Mouse (Mus musculus): ENCODE results near the gene Ttc25. TPM values are rescaled to one million over a fixed set of nuclear protein-coding genes. Genes with fewer than 3 reads are reported as not detected.

Gene Ttc25
- polyA plus RNA-seq, 1 experiment from 2014 or later: 1.5 TPM

DNA sequence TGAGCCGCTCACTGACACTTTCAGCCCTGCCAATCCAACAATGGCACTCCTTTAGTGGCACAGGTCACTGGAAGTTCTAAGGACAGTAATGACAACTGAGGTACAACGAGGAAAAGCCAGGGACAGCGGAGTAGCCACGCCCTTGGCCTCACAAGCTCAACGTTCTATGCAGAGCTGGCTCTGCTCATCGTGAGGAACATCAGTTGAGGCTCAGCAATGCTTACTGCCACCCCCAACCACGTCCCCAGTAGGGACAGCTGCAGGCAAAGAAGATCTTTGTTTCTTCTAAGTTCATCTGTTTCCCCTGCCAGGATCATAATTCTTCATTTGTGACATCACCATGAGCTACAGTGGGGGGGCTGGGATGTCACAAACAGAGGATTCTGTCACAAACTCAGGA is 49.2 kb downstream of the Ttc25 start:
- WGBS: 87% methylated on average over 7 of the region's 7 CpGs
- peaks cover 84% of the 10 kb centered on the region for H3K36me3 ChIP-seq

DNA sequence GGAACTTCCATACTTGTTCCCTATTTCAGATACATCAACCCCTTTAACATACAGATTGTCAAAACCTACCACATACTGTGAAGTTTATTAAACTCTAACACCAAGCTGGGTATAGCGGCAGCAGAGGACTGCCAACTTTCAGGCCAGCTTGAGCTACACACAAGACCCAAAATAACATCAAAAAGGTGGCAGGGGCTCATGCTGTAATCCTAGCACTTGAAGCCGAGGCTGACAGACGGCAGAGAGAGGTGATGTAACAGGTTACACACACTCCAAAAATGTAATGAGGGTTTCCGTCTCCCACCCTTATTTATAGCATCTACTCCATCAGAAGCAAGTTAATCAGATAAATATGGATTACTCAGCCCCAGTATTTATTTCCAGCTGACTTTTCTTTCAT is 50.1 kb downstream of the Ttc25 start:
- 87% methylated on average over 4 of the region's 4 CpGs for WGBS
- ATAC-seq (ENCODE audit: low FRiP score, low read depth): no peak
- H3K4me2 ChIP-seq (replicated peaks): no peak overlapping the region
- H3K27ac ChIP-seq: no peak overlapping the region
- no peak overlapping the region for H3K9ac ChIP-seq
- no peaks in the 10 kb centered on the region for H3K9me3 ChIP-seq
- no peaks in the 10 kb centered on the region for H3K4me1 ChIP-seq
- H3K27me3 ChIP-seq (replicated peaks): no peaks in the 10 kb centered on the region
- H3K4me3 ChIP-seq: no peak overlapping the region
- H3K36me3 ChIP-seq: peaks cover 85% of the 10 kb centered on the region

More for the DNA sequence above, 49.2 kb downstream of the Ttc25 start:
- Histone ChIP-seq H3K9ac (no peak overlapping the region), H3K4me3 (no peak overlapping the region), H3K27ac (no peak overlapping the region), H3K9me3 (no peaks in the 10 kb centered on the region), H3K27me3 (replicated peaks) (no peaks in the 10 kb centered on the region), H3K4me2 (replicated peaks) (no peak overlapping the region), H3K4me1 (no peaks in the 10 kb centered on the region)
- no peak for ATAC-seq (ENCODE audit: low FRiP score, low read depth)

DNA sequence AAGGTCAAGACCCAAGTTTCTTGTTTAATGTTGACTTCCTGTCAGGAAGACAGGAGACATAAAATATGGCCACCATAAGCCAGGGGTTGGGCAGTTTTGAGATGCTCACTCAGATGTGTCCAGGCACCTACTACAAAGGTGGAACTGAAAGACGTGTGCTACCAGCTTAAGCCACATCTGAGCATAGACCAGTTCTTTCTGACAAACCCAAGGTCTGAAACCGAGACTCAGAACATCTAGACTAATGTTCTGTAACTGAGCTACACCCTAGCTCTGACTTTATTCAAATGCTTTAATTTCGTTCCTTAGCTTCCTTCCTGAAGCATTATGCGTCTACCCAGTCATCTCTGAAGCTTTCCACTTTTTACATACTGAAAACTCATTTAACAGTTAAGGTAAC is 52.7 kb downstream of the Ttc25 start:
- Histone ChIP-seq H3K4me3 (no peak overlapping the region), H3K27ac (no peak overlapping the region), H3K9me3 (no peaks in the 10 kb centered on the region), H3K27me3 (replicated peaks) (no peaks in the 10 kb centered on the region), H3K9ac (no peak overlapping the region), H3K4me1 (no peaks in the 10 kb centered on the region), H3K4me2 (replicated peaks) (no peak overlapping the region), H3K36me3 (peaks cover 71% of the 10 kb centered on the region)
- ATAC-seq (ENCODE audit: low FRiP score, low read depth): no peak
- WGBS: 92% methylated on average over 4 of the region's 4 CpGs

DNA sequence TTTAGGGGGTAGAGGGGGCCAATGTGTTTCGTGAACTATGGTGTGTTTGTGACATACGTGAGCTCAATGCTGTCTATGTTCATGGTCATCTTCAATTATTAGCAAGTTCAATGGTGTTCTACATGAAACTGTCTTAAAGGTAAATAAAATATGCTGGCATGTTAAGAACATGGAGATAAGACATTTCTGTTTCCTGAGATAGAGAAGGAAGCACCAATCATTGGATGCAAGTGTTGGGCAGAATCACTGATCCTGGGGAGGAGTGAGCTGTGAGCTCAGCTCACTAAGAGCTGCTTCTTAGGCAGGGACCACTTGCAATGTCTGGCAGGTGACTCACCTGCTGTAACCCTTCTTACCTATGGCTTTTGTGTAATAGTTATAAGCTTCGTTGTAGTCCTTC is 56.0 kb downstream of the Ttc25 start:
- WGBS: 96% methylated on average over 3 of the region's 3 CpGs
- H3K4me3 ChIP-seq: no peak overlapping the region
- peaks cover 3% of the 10 kb centered on the region; the same call in 1 of the 2 replicates for H3K4me1 ChIP-seq
- H3K9me3 ChIP-seq: no peaks in the 10 kb centered on the region
- H3K9ac ChIP-seq: no peak overlapping the region
- no peak for ATAC-seq (ENCODE audit: low FRiP score, low read depth)
- H3K4me2 ChIP-seq (replicated peaks): no peak overlapping the region
- peaks cover 52% of the 10 kb centered on the region for H3K36me3 ChIP-seq
- no peak overlapping the region for H3K27ac ChIP-seq
- H3K27me3 ChIP-seq (replicated peaks): no peaks in the 10 kb centered on the region

DNA sequence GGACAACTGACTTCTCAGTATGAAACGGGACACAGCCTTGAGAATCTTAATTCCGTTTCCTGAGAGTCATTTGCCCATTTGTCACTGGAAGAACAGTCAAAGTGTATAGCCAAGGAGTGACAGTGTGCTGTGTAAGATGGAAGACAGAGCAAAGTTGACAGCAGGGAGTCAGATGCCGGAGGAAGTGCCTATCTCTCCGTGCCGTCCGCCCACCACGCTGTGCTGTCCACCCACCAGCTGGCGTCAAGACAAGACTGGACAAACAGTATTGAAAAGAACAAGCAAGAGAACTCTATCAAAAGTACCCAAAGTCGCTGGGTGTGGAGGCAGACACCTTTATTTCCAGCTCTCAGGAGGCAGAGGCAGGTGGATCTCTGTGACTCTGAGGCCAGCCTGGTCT is 57.7 kb downstream of the Ttc25 start:
- Histone ChIP-seq H3K4me3 (no peak overlapping the region), H3K9me3 (no peaks in the 10 kb centered on the region), H3K36me3 (peaks cover 37% of the 10 kb centered on the region), H3K9ac (no peak overlapping the region), H3K27me3 (replicated peaks) (no peaks in the 10 kb centered on the region), H3K4me1 (peaks cover 3% of the 10 kb centered on the region; the same call in 1 of the 2 replicates), H3K4me2 (replicated peaks) (no peak overlapping the region), H3K27ac (no peak overlapping the region)
- WGBS: 91% methylated on average over 9 of the region's 9 CpGs
- no peak for ATAC-seq (ENCODE audit: low FRiP score, low read depth)

DNA sequence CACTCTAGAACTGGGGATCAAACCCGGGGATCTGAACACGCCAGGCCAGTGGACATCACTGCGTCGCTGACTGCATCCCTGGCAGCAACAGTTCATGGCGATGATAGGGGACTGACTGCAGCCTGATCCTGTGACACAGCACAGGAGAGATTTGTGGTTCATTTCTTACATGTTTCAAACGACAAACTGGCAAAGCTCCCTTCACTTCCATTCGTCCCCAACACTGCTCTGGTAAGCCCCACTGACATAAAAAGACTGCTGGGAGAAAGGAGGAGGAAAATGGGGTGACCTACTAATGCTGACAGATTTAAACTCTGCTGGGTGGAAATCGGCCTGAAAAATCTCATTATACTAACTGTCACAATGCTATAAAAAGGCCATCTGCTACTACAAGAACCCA is 58.4 kb downstream of the Ttc25 start:
- Histone ChIP-seq H3K9ac (no peak overlapping the region), H3K9me3 (no peaks in the 10 kb centered on the region), H3K4me1 (peaks cover 3% of the 10 kb centered on the region; the same call in 1 of the 2 replicates), H3K27me3 (replicated peaks) (no peaks in the 10 kb centered on the region), H3K36me3 (peaks cover 33% of the 10 kb centered on the region), H3K4me2 (replicated peaks) (no peak overlapping the region), H3K27ac (no peak overlapping the region), H3K4me3 (no peak overlapping the region)
- WGBS: 86% methylated on average over 8 of the region's 8 CpGs
- ATAC-seq (ENCODE audit: low FRiP score, low read depth): no peak

DNA sequence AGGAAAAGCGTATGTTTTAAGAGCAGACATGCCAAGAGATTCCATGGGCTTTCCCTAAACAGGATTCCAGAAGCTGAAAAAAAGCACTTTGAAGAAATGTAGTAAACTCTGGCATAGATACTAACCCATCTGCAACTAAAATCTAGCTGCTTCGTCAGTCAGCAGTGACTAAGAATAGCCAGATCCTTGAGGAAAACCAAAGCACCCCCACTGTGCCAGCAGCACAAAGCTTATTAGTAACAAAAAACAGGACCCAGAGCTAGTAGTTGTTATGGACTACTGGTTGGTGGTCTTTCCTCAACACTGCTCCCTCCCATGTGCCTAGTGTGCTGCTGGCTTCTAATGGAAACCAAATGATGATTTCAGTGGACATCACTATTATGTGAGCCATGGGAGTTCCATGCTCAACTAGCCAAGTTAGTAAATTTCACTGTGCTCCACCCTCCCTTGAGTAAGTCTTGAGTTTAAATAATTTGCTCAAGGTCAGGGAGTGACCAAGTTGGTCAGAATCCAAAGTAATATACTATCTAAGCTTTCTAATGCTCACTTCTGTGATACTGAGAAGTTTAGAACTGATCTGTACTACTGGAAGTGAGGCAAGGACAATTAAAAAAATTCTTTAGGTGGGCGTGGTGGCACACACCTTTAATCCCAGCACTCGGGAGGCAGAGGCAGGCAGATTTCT is 59.1 kb downstream of the Ttc25 start:
- no peak overlapping the region for H3K4me2 ChIP-seq (replicated peaks)
- H3K9me3 ChIP-seq: no peaks in the 10 kb centered on the region
- 87% methylated on average over 4 of the region's 4 CpGs for WGBS
- peaks cover 3% of the 10 kb centered on the region; the same call in 1 of the 2 replicates for H3K4me1 ChIP-seq
- no peaks in the 10 kb centered on the region for H3K27me3 ChIP-seq (replicated peaks)
- ATAC-seq (ENCODE audit: low FRiP score, low read depth): no peak
- H3K36me3 ChIP-seq: peaks cover 27% of the 10 kb centered on the region
- H3K9ac ChIP-seq: no peak overlapping the region
- no peak overlapping the region for H3K27ac ChIP-seq
- no peak overlapping the region for H3K4me3 ChIP-seq

DNA sequence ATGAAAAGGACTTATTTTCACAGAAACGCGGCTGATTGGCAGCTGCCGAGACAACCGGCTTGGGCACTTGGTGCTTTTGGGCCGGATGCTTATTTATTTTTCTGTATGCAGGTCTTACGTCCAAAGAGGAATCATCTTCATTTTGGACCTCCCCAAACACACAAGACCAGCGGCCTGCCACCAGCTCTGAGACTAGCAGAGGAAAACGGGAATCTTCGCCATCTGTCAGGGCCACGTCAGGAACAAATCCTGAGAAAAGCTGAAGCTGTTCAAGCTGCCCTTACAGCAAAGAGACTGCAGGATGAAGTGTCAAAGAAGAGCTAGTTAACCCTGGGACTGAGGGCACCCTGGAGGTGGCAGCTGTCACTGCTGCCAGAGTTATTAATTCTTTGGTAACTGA is 60.0 kb downstream of the Ttc25 start:
- no peak overlapping the region for H3K4me2 ChIP-seq (replicated peaks)
- 86% methylated on average over 10 of the region's 10 CpGs for WGBS
- H3K27me3 ChIP-seq (replicated peaks): no peaks in the 10 kb centered on the region
- peaks cover 3% of the 10 kb centered on the region; the same call in 1 of the 2 replicates for H3K4me1 ChIP-seq
- H3K36me3 ChIP-seq: peaks cover 18% of the 10 kb centered on the region
- no peak overlapping the region for H3K27ac ChIP-seq
- H3K9me3 ChIP-seq: no peaks in the 10 kb centered on the region
- ATAC-seq (ENCODE audit: low FRiP score, low read depth): no peak
- no peak overlapping the region for H3K9ac ChIP-seq
- H3K4me3 ChIP-seq: no peak overlapping the region

DNA sequence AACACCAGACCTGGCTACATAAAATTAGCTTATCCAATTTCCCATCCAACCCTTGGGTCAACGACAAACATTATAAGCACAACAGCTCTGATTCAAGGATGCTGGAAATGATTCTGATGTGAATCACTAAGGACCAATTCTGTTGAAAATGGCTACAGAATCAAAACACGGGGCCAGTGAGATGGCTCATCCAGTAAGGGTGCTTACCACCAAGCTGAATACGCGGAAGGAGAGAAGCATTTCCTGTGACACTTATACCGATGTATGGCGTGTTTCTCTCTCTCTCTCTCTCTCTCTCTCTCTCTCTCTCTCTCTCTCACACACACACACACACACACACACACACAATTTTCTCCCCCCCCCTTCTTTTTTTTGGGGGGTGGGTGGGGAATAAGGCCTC is 61.7 kb downstream of the Ttc25 start:
- 92% methylated on average over 6 of the region's 6 CpGs for WGBS
- Histone ChIP-seq H3K9ac (no peak overlapping the region), H3K27me3 (replicated peaks) (no peaks in the 10 kb centered on the region), H3K9me3 (no peaks in the 10 kb centered on the region), H3K4me1 (peaks cover 3% of the 10 kb centered on the region; the same call in 1 of the 2 replicates), H3K4me3 (no peak overlapping the region), H3K4me2 (replicated peaks) (no peak overlapping the region), H3K27ac (no peak overlapping the region), H3K36me3 (peaks cover 5% of the 10 kb centered on the region)
- ATAC-seq (ENCODE audit: low FRiP score, low read depth): no peak

DNA sequence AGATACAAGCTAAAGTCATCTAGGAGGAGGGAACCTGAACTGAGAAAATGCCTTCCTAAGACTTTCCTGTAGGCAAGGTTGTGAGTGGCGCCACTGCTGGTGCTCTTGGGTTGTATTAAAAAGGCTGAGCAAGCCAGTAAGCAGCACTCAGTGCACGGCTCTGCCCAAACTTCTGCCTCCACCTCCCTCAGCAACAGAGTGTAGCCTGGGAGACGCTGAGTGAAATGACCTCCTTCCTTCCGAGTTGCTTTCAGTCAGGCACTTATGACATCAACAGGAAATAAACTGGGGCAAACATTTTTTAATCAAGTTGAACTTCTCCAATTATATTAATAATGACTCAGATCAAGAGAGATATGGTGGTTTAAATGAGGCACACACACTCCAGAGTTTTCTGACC is 63.4 kb downstream of the Ttc25 start:
- no peak overlapping the region for H3K4me3 ChIP-seq
- no peaks in the 10 kb centered on the region for H3K9me3 ChIP-seq
- H3K27ac ChIP-seq: no peak overlapping the region
- ATAC-seq (ENCODE audit: low FRiP score, low read depth): no peak
- no peak overlapping the region for H3K9ac ChIP-seq
- WGBS: 82% methylated on average over 4 of the region's 4 CpGs
- no peaks in the 10 kb centered on the region for H3K27me3 ChIP-seq (replicated peaks)
- H3K4me1 ChIP-seq: peaks cover 3% of the 10 kb centered on the region; the same call in 1 of the 2 replicates
- no peak overlapping the region for H3K4me2 ChIP-seq (replicated peaks)
- peaks cover 5% of the 10 kb centered on the region for H3K36me3 ChIP-seq

DNA sequence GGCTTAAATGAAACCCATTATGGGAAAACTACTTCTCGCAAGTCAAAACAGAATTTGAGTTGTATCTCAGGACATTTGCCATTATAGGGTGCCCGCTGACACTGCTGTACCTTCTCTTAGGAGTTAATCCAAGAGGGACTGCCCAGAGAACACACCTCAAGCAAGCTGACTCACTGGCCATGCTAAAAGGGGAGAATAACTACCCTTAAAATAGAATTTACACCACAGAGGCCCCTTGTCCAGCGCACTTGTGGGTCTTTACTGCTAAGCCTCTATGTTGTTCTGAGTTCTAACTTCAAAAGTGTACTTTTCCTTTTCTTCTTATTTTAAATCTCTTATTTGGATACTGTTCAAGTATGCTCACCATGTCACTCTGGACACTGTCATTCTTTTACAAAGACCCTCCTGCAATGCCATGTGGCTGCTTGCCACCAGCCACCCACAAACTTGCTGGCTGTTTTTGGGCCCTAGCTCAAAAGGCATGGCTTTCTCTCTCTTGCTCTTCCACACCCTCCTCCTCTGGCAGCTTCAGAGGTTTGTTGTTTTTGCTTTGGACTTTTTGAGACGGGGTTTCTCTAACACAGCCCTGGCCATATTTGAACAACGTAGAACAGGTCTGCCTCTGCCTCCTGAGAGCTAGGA is 64.1 kb downstream of the Ttc25 start:
- Histone ChIP-seq H3K27me3 (replicated peaks) (no peaks in the 10 kb centered on the region), H3K36me3 (peaks cover 5% of the 10 kb centered on the region), H3K4me2 (replicated peaks) (no peak overlapping the region), H3K4me3 (no peak overlapping the region), H3K9me3 (no peaks in the 10 kb centered on the region), H3K4me1 (peaks cover under 1% of the 10 kb centered on the region; the same call in 1 of the 2 replicates), H3K9ac (no peak overlapping the region), H3K27ac (no peak overlapping the region)
- WGBS: 90% methylated on average over 5 of the region's 5 CpGs
- ATAC-seq (ENCODE audit: low FRiP score, low read depth): no peak

DNA sequence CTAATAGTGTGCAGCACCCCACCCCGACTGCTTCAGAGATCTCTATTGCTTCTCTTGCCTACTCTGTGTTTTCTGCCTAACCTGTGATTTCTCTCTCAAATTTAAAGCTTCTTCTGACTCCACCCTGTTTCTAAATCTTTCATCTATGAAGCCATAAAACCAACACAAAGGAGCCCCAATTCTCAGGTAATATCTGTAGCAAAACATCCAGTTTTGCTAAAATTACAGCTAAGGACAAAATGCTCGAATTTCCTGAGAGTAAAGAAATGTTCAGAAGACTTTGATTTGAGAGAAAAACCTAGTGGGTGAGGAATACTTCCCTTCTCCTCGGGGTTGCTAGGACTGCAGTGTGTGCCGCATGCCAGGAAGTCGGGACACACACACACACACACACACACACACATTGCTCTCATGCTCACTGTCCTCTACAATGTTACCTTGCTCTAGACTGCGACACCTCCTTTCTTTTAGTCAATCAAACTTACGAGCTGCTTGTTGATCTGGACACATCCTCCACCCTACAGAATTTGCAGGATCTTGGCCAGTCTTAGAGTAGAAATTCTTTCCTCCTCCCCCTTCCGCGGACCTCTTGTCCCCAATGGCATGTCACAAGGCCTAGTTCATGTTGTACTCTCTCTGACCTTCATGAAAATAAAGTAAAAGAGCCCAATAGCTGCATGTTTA is 64.7 kb downstream of the Ttc25 start:
- no peak for ATAC-seq (ENCODE audit: low FRiP score, low read depth)
- Histone ChIP-seq H3K9ac (no peak overlapping the region), H3K9me3 (no peaks in the 10 kb centered on the region), H3K27ac (no peak overlapping the region), H3K4me2 (replicated peaks) (no peak overlapping the region), H3K27me3 (replicated peaks) (no peaks in the 10 kb centered on the region), H3K4me1 (no peaks in the 10 kb centered on the region), H3K4me3 (no peak overlapping the region), H3K36me3 (peaks cover 5% of the 10 kb centered on the region)
- 86% methylated on average over 9 of the region's 9 CpGs for WGBS
